Mouse (Mus musculus) bone marrow, adult 2 months (tissue): Measurements from ENCODE around the gene Naxd.

Experiments used
- CTCF ChIP-seq: fragments of 200-500 bp; IDR thresholded peaks from 2 replicates; pipeline ENCODE4 v1.5.1; 2011; ENCODE audit warnings: low read length, control low read depth; ENCODE audit not compliant: control insufficient read depth, insufficient read depth
- POLR2A ChIP-seq: fragments of 200-500 bp; IDR thresholded peaks from 2 replicates; pipeline ENCODE4 v1.6.1; 2011; ENCODE audit warnings: low read depth, mild to moderate bottlenecking, control low read depth, low read length, borderline replicate concordance; ENCODE audit not compliant: control insufficient read depth

- TF ChIP-seq CTCF, result no peak
- no peak for TF ChIP-seq POLR2A
These were observed 1.6 kb downstream of the Naxd start for GRCm38 (mm10) chr8:11498786-11499485.
